In genomic region chr8:47409061-47409460, GRCm38 (mm10) we compare ENCODE assay signal across 13 mouse cellular contexts. TPM values are rescaled to one million over a fixed set of nuclear protein-coding genes. Genes with fewer than 3 reads are reported as not detected.
DNase-seq lines count a peak whose midpoint lies in the region; ATAC-seq lines count a peak whose summit lies in the region.
"Had no signal": no experiment of that assay in that cellular context is flagged by ENCODE, and none has a peak within 500 bp of the region (broad histone marks: within the 10 kb centered on the region; RNA-seq: fewer than 3 reads in every experiment).

No protein-coding gene starts in this region.

- H3K4me2 ChIP-seq in forebrain, embryonic 12.5 days: no peak overlapping the region
- peak overlapping the region; percentile 17; the same call in 1 of the 2 replicates for H3K4me2 ChIP-seq in intestine, embryonic 15.5 days (replicated peaks)
- no peak overlapping the region for H3K4me2 ChIP-seq in intestine, embryonic 16.5 days (ENCODE audit: low read depth, low read length)

- peak; percentile 23 for DNase-seq in forebrain, embryonic 10.5 days (ENCODE audit: extremely low spot score, low spot score)
- DNase-seq in testis, postnatal 14 days (ENCODE audit: low spot score): peak; percentile 21
- no peak for DNase-seq in testis, postnatal 10 days (ENCODE audit: low spot score)
- no peak for DNase-seq in left cerebral cortex, postnatal 36 days (ENCODE audit: low spot score in 2 of 2)
- no peak for DNase-seq in left cerebral cortex, postnatal 14 days (ENCODE audit: low spot score in 2 of 2)
- DNase-seq: cerebellum, postnatal 14 days; lung, adult 18-20 months; thymus, postnatal 25 days had no signal

- H3K9ac ChIP-seq in forebrain, embryonic 12.5 days: no peak overlapping the region
- H3K9ac ChIP-seq in intestine, embryonic 15.5 days: no peak overlapping the region
- no peak overlapping the region for H3K9ac ChIP-seq in intestine, embryonic 16.5 days (ENCODE audit: low read depth, low read length)

- intact Hi-C loops in left cerebral cortex, postnatal 36 days (cut with DNase I): no loop called here
- intact Hi-C loops in left cerebral cortex, postnatal 14 days (cut with DNase I): no loop called here

- H3K27ac ChIP-seq in forebrain, embryonic 10.5 days: no peak overlapping the region
- no peak overlapping the region for H3K27ac ChIP-seq in forebrain, embryonic 12.5 days
- no peak overlapping the region for H3K27ac ChIP-seq in intestine, embryonic 15.5 days
- no peak overlapping the region for H3K27ac ChIP-seq in intestine, embryonic 16.5 days (ENCODE audit: low read length)

- ATAC-seq in forebrain, embryonic 12.5 days (ENCODE audit: low FRiP score): no peak
- ATAC-seq in intestine, embryonic 15.5 days: no peak
- no peak for ATAC-seq in intestine, embryonic 16.5 days

- WGBS in forebrain, embryonic 10.5 days: 6% methylated on average over 8 of the region's 8 CpGs
- WGBS in forebrain, embryonic 12.5 days: 5% methylated on average over 8 of the region's 8 CpGs
- WGBS in intestine, embryonic 15.5 days: 25% methylated on average over 8 of the region's 8 CpGs
- 21% methylated on average over 8 of the region's 8 CpGs for WGBS in intestine, embryonic 16.5 days

- H3K27me3 ChIP-seq in forebrain, embryonic 10.5 days (ENCODE audit: poor library complexity, severe bottlenecking): peaks cover 68% of the 10 kb centered on the region
- peaks cover 64% of the 10 kb centered on the region for H3K27me3 ChIP-seq in forebrain, embryonic 12.5 days
- peaks cover 19% of the 10 kb centered on the region for H3K27me3 ChIP-seq in intestine, embryonic 15.5 days (replicated peaks)
- peaks cover 6% of the 10 kb centered on the region for H3K27me3 ChIP-seq in intestine, embryonic 16.5 days (replicated peaks; ENCODE audit: control insufficient read depth, insufficient read depth, low read length)

- no peaks in the 10 kb centered on the region for H3K36me3 ChIP-seq in forebrain, embryonic 10.5 days (replicated peaks)
- no peaks in the 10 kb centered on the region for H3K36me3 ChIP-seq in forebrain, embryonic 12.5 days (replicated peaks)
- H3K36me3 ChIP-seq in intestine, embryonic 15.5 days: no peaks in the 10 kb centered on the region
- no peaks in the 10 kb centered on the region for H3K36me3 ChIP-seq in intestine, embryonic 16.5 days (ENCODE audit: control insufficient read depth, insufficient read depth, low read length)
- H3K36me3 ChIP-seq: G1E had no signal

- no peaks in the 10 kb centered on the region for H3K9me3 ChIP-seq in forebrain, embryonic 10.5 days
- no peaks in the 10 kb centered on the region for H3K9me3 ChIP-seq in forebrain, embryonic 12.5 days
- no peaks in the 10 kb centered on the region for H3K9me3 ChIP-seq in intestine, embryonic 15.5 days
- H3K9me3 ChIP-seq in intestine, embryonic 16.5 days (ENCODE audit: control insufficient read depth, low read length): no peaks in the 10 kb centered on the region

- peaks cover 47% of the 10 kb centered on the region for H3K4me1 ChIP-seq in forebrain, embryonic 10.5 days
- H3K4me1 ChIP-seq in forebrain, embryonic 12.5 days: peaks cover 27% of the 10 kb centered on the region
- H3K4me1 ChIP-seq in intestine, embryonic 15.5 days (replicated peaks): peaks cover 17% of the 10 kb centered on the region
- peaks cover 12% of the 10 kb centered on the region; the same call in 1 of the 2 replicates for H3K4me1 ChIP-seq in intestine, embryonic 16.5 days (ENCODE audit: control insufficient read depth, insufficient read depth, low read length)

- no peak overlapping the region; the same call in 1 of the 2 replicates for H3K4me3 ChIP-seq in forebrain, embryonic 10.5 days
- H3K4me3 ChIP-seq in forebrain, embryonic 12.5 days (replicated peaks): no peak overlapping the region
- H3K4me3 ChIP-seq in intestine, embryonic 15.5 days (replicated peaks): no peak overlapping the region
- no peak overlapping the region for H3K4me3 ChIP-seq in intestine, embryonic 16.5 days (ENCODE audit: low read length)
- H3K4me3 ChIP-seq: megakaryocyte, embryonic 14.5 days had no signal

RNA-seq across cellular contexts. Expression of gene Stox2, which starts 37.1 kb away (rescaled TPM):
- 20.0 and 25.1 TPM in 2 replicates for polyA plus RNA-seq in forebrain, embryonic 10.5 days (2016; fragmentation: Nextera tagmentation; extraction: Ambion mirVana)
- 49.4 and 50.5 TPM in 2 replicates for polyA plus RNA-seq in forebrain, embryonic 12.5 days (2016; fragmentation: Nextera tagmentation; extraction: Ambion mirVana)
- polyA plus RNA-seq in intestine, embryonic 15.5 days (2015; fragmentation: Nextera tagmentation; extraction: Ambion mirVana): 7.9 and 8.1 TPM in 2 replicates
- 4.7 TPM in 2 replicates for polyA plus RNA-seq in intestine, embryonic 16.5 days (2015; fragmentation: Nextera tagmentation; extraction: Ambion mirVana)
- total RNA-seq in left cerebral cortex, postnatal 36 days (2021): 10 to 100 TPM; 73.3 to 87.6 TPM
- 10 to 100 TPM; 78.1 to 80.5 TPM for total RNA-seq in left cerebral cortex, postnatal 14 days (2021)
- polyA plus RNA-seq: G1E had no signal

Comparison
In these comparisons a context has a peak if more than half of its experiments do, and no peak if none do; other contexts are left out.
1. DNase-seq: peak in forebrain, embryonic 10.5 days (single experiment) and testis, postnatal 14 days (single experiment); none in testis, postnatal 10 days (single experiment), left cerebral cortex, postnatal 36 days (0 of 2) and left cerebral cortex, postnatal 14 days (0 of 2).